Mouse (Mus musculus): ENCODE results near the gene Lrfn4.
"Not testable (repeated sequence)": the region's sequence is repeated elsewhere in the genome, so short reads cannot be mapped to it uniquely, and the experiment has no call there.

Gene Lrfn4

GRCm38 (mm10) chr19:4610109-4610508, 5.4 kb downstream of the Lrfn4 start:
- no peak for DNase-seq (ENCODE audit: low spot score)

- no peak for DNase-seq (ENCODE audit: low spot score)
These were observed 7.0 kb downstream of the Lrfn4 start for GRCm38 (mm10) chr19:4608511-4608910.

GRCm38 (mm10) chr19:4607406-4607805, 8.1 kb downstream of the Lrfn4 start:
- DNase-seq (ENCODE audit: low spot score) = no peak

GRCm38 (mm10) chr19:4605654-4606053, 9.8 kb downstream of the Lrfn4 start:
- no peak for DNase-seq (ENCODE audit: low spot score)

- DNase-seq (ENCODE audit: low spot score) = no peak
These were observed 11.4 kb downstream of the Lrfn4 start for GRCm38 (mm10) chr19:4603801-4604723.

GRCm38 (mm10) chr19:4602459-4602858, 13.0 kb downstream of the Lrfn4 start:
- no peak for DNase-seq (ENCODE audit: low spot score)

GRCm38 (mm10) chr19:4596071-4596470, 19.4 kb downstream of the Lrfn4 start:
- no peak for DNase-seq (ENCODE audit: low spot score)

GRCm38 (mm10) chr19:4593792-4594522, 21.5 kb downstream of the Lrfn4 start:
- DNase-seq (ENCODE audit: low spot score) = no peak

- DNase-seq (ENCODE audit: low spot score) = peak; percentile 22
These were observed 25.4 kb downstream of the Lrfn4 start for GRCm38 (mm10) chr19:4590025-4590424.

GRCm38 (mm10) chr19:4589081-4589480, 26.4 kb downstream of the Lrfn4 start:
- no peak for DNase-seq (ENCODE audit: low spot score)

GRCm38 (mm10) chr19:4588430-4588829, 27.0 kb downstream of the Lrfn4 start:
- DNase-seq (ENCODE audit: low spot score) = no peak

- no peak for DNase-seq (ENCODE audit: low spot score)
These were observed 28.0 kb downstream of the Lrfn4 start for GRCm38 (mm10) chr19:4587426-4587825.

GRCm38 (mm10) chr19:4586783-4587182, 28.7 kb downstream of the Lrfn4 start:
- DNase-seq (ENCODE audit: low spot score) = not testable (repeated sequence)

GRCm38 (mm10) chr19:4583856-4584255, 31.6 kb downstream of the Lrfn4 start:
- no peak for DNase-seq (ENCODE audit: low spot score)

- no peak for DNase-seq (ENCODE audit: low spot score)
These were observed 36.2 kb downstream of the Lrfn4 start for GRCm38 (mm10) chr19:4579296-4579695.

GRCm38 (mm10) chr19:4578799-4579198, 36.7 kb downstream of the Lrfn4 start:
- DNase-seq (ENCODE audit: low spot score) = no peak

- DNase-seq (ENCODE audit: low spot score) = no peak
These were observed 42.2 kb downstream of the Lrfn4 start for GRCm38 (mm10) chr19:4573241-4573640.

GRCm38 (mm10) chr19:4572467-4572866, 43.0 kb downstream of the Lrfn4 start:
- DNase-seq (ENCODE audit: low spot score) = no peak

- DNase-seq (ENCODE audit: low spot score) = no peak
These were observed 43.4 kb downstream of the Lrfn4 start for GRCm38 (mm10) chr19:4572061-4572460.

GRCm38 (mm10) chr19:4571658-4572057, 43.8 kb downstream of the Lrfn4 start:
- no peak for DNase-seq (ENCODE audit: low spot score)

- DNase-seq (ENCODE audit: low spot score) = no peak
These were observed 44.7 kb downstream of the Lrfn4 start for GRCm38 (mm10) chr19:4570815-4571214.

GRCm38 (mm10) chr19:4570237-4570613, 45.2 kb downstream of the Lrfn4 start:
- DNase-seq (ENCODE audit: low spot score) = no peak
